Mouse (Mus musculus) testis, adult 2 months (tissue): ENCODE data around the gene Gm3336.

Experiments used
- CTCF ChIP-seq: fragments of 200-500 bp; IDR thresholded peaks from 2 replicates; pipeline ENCODE4 v1.5.1; 2012; ENCODE audit warnings: low read depth, mild to moderate bottlenecking, inconsistent platforms, low read length, moderate library complexity; ENCODE audit not compliant: control insufficient read depth, insufficient read depth, insufficient replicate concordance
- POLR2A ChIP-seq: fragments of 200-500 bp; IDR thresholded peaks from 2 replicates; pipeline ENCODE4 v1.6.1; 2012; ENCODE audit warnings: low read depth, mild to moderate bottlenecking, inconsistent platforms, low read length, moderate library complexity; ENCODE audit not compliant: control insufficient read depth

GRCm38 (mm10) chr8:70738211-70738610 is 19.9 kb downstream of the Gm3336 start:
- no peak for TF ChIP-seq POLR2A
- no peak for TF ChIP-seq CTCF
